Mouse (Mus musculus): Measurements from ENCODE around the gene Atp6v0d1. TPM values are rescaled to one million over a fixed set of nuclear protein-coding genes. Genes with fewer than 3 reads are reported as not detected.

Gene Atp6v0d1
- total and polyA plus RNA-seq, 3 experiments = 48.8 to 53.6 (median 51.0) TPM

GRCm38 (mm10) chr8:105484392-105484791, 81.5 kb downstream of the Atp6v0d1 start:
- no peak overlapping the region for H3K27ac ChIP-seq (ENCODE audit: insufficient read depth, low read depth)
- no peaks in the 10 kb centered on the region for H3K79me2 ChIP-seq (replicated peaks; ENCODE audit: control insufficient read depth, extremely low read depth, insufficient read depth, poor library complexity, severe bottlenecking)
- no peaks in the 10 kb centered on the region for H3K27me3 ChIP-seq (replicated peaks)
- dilution Hi-C loops (cut with MboI; ENCODE audit: extremely low pct_ligation_motif_present, extremely low pct_unique_long_range_greater_than_20kb, low sequenced_read_pairs) = no loop called here
- no peak overlapping the region for H3K9ac ChIP-seq (ENCODE audit: insufficient read depth, low read depth)
- in situ Hi-C loops (cut with MboI; ENCODE audit: low pct_ligation_motif_present, low pct_unique_long_range_greater_than_20kb, low sequenced_read_pairs) = no loop called here
- no peak overlapping the region for H3K4me2 ChIP-seq (ENCODE audit: insufficient read depth, low read depth, poor library complexity, severe bottlenecking)
- no peaks in the 10 kb centered on the region for H3K9me3 ChIP-seq (replicated peaks; ENCODE audit: low read length)
- peaks cover 0 to 12% of the 10 kb centered on the region in 2 experiments for H3K36me3 ChIP-seq (replicated peaks in 1 of 2; ENCODE audit: control insufficient read depth in 1 of 2, insufficient read depth in 1 of 2, low read length in 1 of 2)
- peak; percentile 37 for DNase-seq (ENCODE audit: extremely low read depth)
- H3K4me3 ChIP-seq (replicated peaks in 1 of 3; ENCODE audit: low read depth in 2 of 3, low read length in 2 of 3, poor library complexity in 1 of 3) = no peak overlapping the region
- TF ChIP-seq SIN3A (IDR thresholded peaks at IDR 0.05; ENCODE audit: low read length) (no peak), UBTF (IDR thresholded peaks at IDR 0.05; ENCODE audit: low read depth, low read length) (no peak), HCFC1 (IDR thresholded peaks at IDR 0.05; ENCODE audit: low read depth, low read length) (no peak), TBP (conservative IDR thresholded peaks at IDR 0.05; ENCODE audit: low read depth, low read length) (no peak), ZC3H11A (IDR thresholded peaks at IDR 0.05; ENCODE audit: low read depth, low read length) (peak; percentile 30; the same call in 1 of the 2 replicates), ETS1 (conservative IDR thresholded peaks at IDR 0.05; ENCODE audit: low read depth, low read length) (no peak), RAD21 (IDR thresholded peaks at IDR 0.05; ENCODE audit: low read depth, low read length) (peak; percentile 79), CHD1 (IDR thresholded peaks at IDR 0.05; ENCODE audit: low read depth, low read length) (no peak), PAX5 (IDR thresholded peaks at IDR 0.05; ENCODE audit: low read length) (no peak), BHLHE40 (IDR thresholded peaks at IDR 0.05; ENCODE audit: low read depth, low read length) (no peak), MAZ (IDR thresholded peaks at IDR 0.05; ENCODE audit: low read depth, low read length) (no peak), ZNF384 (IDR thresholded peaks at IDR 0.05; ENCODE audit: low read depth, low read length) (no peak), CHD2 (IDR thresholded peaks at IDR 0.05; ENCODE audit: low read length) (no peak), POLR2A (IDR thresholded peaks at IDR 0.05; ENCODE audit: low read depth, low read length) (no peak), POLR2AphosphoS2 (IDR thresholded peaks at IDR 0.05; ENCODE audit: low read depth, low read length) (no peak), MAFK (IDR thresholded peaks at IDR 0.05; ENCODE audit: insufficient replicate concordance, low read length) (no peak), MEF2A (IDR thresholded peaks at IDR 0.05; ENCODE audit: borderline replicate concordance, low read depth, low read length) (no peak), EP300 (IDR thresholded peaks at IDR 0.05; ENCODE audit: low read length) (no peak), NRF1 (IDR thresholded peaks at IDR 0.05; ENCODE audit: low read depth, low read length) (0 out of 2 replicates have a peak, but pooled peaks have one; percentile 14), USF2 (conservative IDR thresholded peaks at IDR 0.05; ENCODE audit: low read depth, low read length) (no peak), TCF12 (IDR thresholded peaks at IDR 0.05; ENCODE audit: low read depth, low read length) (no peak), SMC3 (IDR thresholded peaks at IDR 0.05; ENCODE audit: low read depth, low read length) (peak; percentile 84), USF1 (IDR thresholded peaks at IDR 0.05; ENCODE audit: low read depth, low read length) (no peak), MYC (IDR thresholded peaks at IDR 0.05; ENCODE audit: low read depth, low read length) (no peak), CTCF (conservative IDR thresholded peaks at IDR 0.05 in 1 of 2, IDR thresholded peaks at IDR 0.05 in 1 of 2; ENCODE audit: low read depth in 2 of 2, low read length in 2 of 2) (peak; percentile 43 to 89), E2F4 (IDR thresholded peaks at IDR 0.05; ENCODE audit: insufficient replicate concordance, low read depth, low read length) (no peak), GABPA (IDR thresholded peaks at IDR 0.05; ENCODE audit: insufficient replicate concordance, low read depth, low read length) (no peak), MXI1 (IDR thresholded peaks at IDR 0.05; ENCODE audit: low read depth, low read length) (no peak), MAX (IDR thresholded peaks at IDR 0.05; ENCODE audit: low read length) (no peak), ZMIZ1 (IDR thresholded peaks at IDR 0.05; ENCODE audit: low read depth, low read length) (no peak), IRF4 (IDR thresholded peaks at IDR 0.05; ENCODE audit: low read depth, low read length) (no peak), ELF1 (IDR thresholded peaks at IDR 0.05; ENCODE audit: low read depth, low read length) (no peak), KAT2A (IDR thresholded peaks at IDR 0.05; ENCODE audit: insufficient replicate concordance, low read length) (no peak), ZKSCAN1 (IDR thresholded peaks at IDR 0.05; ENCODE audit: borderline replicate concordance, low read depth, low read length) (no peak), NELFE (IDR thresholded peaks at IDR 0.05; ENCODE audit: low read depth, low read length) (no peak), JUND (conservative IDR thresholded peaks at IDR 0.05; ENCODE audit: low read depth, low read length) (no peak), RCOR1 (conservative IDR thresholded peaks at IDR 0.05; ENCODE audit: low read depth, low read length) (no peak)
- H3K4me1 ChIP-seq (ENCODE audit: control insufficient read depth in 1 of 2, insufficient read depth in 2 of 2) = 0 out of 4 replicates have a peak, but pooled peaks cover 0 to 3% of the 10 kb centered on the region in 2 experiments
